Mouse (Mus musculus): ENCODE results near the gene Capn11. TPM values are rescaled to one million over a fixed set of nuclear protein-coding genes. Genes with fewer than 3 reads are reported as not detected.

Gene Capn11
- polyA plus RNA-seq (2014; fragmentation: Illumina TruSeq; extraction: RNeasy Lipid Tissue Mini Kit (QIAGEN cat#74804); ENCODE audit: low read depth, low replicate concordance) = 1.1 TPM

GRCm38 (mm10) chr17:45659225-45659624 is at the start of gene Capn11:
Capn11 (minus strand) TSS chr17:45659325.

GRCm38 (mm10) chr17:45686716-45687115 is 27.6 kb upstream of the Capn11 start, which contains the start of gene Tmem63b:
Tmem63b (minus strand) TSS chr17:45686905.

GRCm38 (mm10) chr17:45686093-45686619 is 27.0 kb upstream of the Capn11 start, which contains the start of gene Mrpl14:
Mrpl14 (plus strand) TSS chr17:45686322.

GRCm38 (mm10) chr17:45601877-45602304 is 57.2 kb downstream of the Capn11 start, which contains the start of gene Mymx:
Mymx (minus strand) TSS chr17:45602102.

GRCm38 (mm10) chr17:45599446-45600242 is 59.5 kb downstream of the Capn11 start, which contains the start of gene Slc29a1:
Slc29a1 (minus strand) TSS chr17:45599606.

Other genes with a start within 250 kb of the Capn11 start
- 72.6 TPM for gene Cdc5l, start 225.6 kb downstream of the Capn11 start, polyA plus RNA-seq (2014; fragmentation: Illumina TruSeq; extraction: RNeasy Lipid Tissue Mini Kit (QIAGEN cat#74804); ENCODE audit: low read depth, low replicate concordance)
- not detected for gene Spats1, start 183.9 kb downstream of the Capn11 start, polyA plus RNA-seq (2014; fragmentation: Illumina TruSeq; extraction: RNeasy Lipid Tissue Mini Kit (QIAGEN cat#74804); ENCODE audit: low read depth, low replicate concordance)
- gene Aars2, start 152.5 kb downstream of the Capn11 start, polyA plus RNA-seq (2014; fragmentation: Illumina TruSeq; extraction: RNeasy Lipid Tissue Mini Kit (QIAGEN cat#74804); ENCODE audit: low read depth, low replicate concordance) = 0.47 TPM
- not detected for gene Tcte1, start 135.9 kb downstream of the Capn11 start, polyA plus RNA-seq (2014; fragmentation: Illumina TruSeq; extraction: RNeasy Lipid Tissue Mini Kit (QIAGEN cat#74804); ENCODE audit: low read depth, low replicate concordance)
- gene Tmem151b, start 109.6 kb downstream of the Capn11 start, polyA plus RNA-seq (2014; fragmentation: Illumina TruSeq; extraction: RNeasy Lipid Tissue Mini Kit (QIAGEN cat#74804); ENCODE audit: low read depth, low replicate concordance) = 0.09 TPM
- 1.4 TPM for gene Nfkbie, start 103.6 kb downstream of the Capn11 start, polyA plus RNA-seq (2014; fragmentation: Illumina TruSeq; extraction: RNeasy Lipid Tissue Mini Kit (QIAGEN cat#74804); ENCODE audit: low read depth, low replicate concordance)
- gene Slc35b2, start 95.5 kb downstream of the Capn11 start, polyA plus RNA-seq (2014; fragmentation: Illumina TruSeq; extraction: RNeasy Lipid Tissue Mini Kit (QIAGEN cat#74804); ENCODE audit: low read depth, low replicate concordance) = 4.6 TPM
- 1,214 TPM for gene Hsp90ab1, start 86.1 kb downstream of the Capn11 start, polyA plus RNA-seq (2014; fragmentation: Illumina TruSeq; extraction: RNeasy Lipid Tissue Mini Kit (QIAGEN cat#74804); ENCODE audit: low read depth, low replicate concordance)
- 3.8 TPM for gene Slc29a1, start 59.7 kb downstream of the Capn11 start, polyA plus RNA-seq (2014; fragmentation: Illumina TruSeq; extraction: RNeasy Lipid Tissue Mini Kit (QIAGEN cat#74804); ENCODE audit: low read depth, low replicate concordance)
- not detected for gene Mymx, start 57.2 kb downstream of the Capn11 start, polyA plus RNA-seq (2014; fragmentation: Illumina TruSeq; extraction: RNeasy Lipid Tissue Mini Kit (QIAGEN cat#74804); ENCODE audit: low read depth, low replicate concordance)
- not detected for gene Mrpl14, start 27.0 kb upstream of the Capn11 start, polyA plus RNA-seq (2014; fragmentation: Illumina TruSeq; extraction: RNeasy Lipid Tissue Mini Kit (QIAGEN cat#74804); ENCODE audit: low read depth, low replicate concordance)
- gene Tmem63b, start 27.6 kb upstream of the Capn11 start, polyA plus RNA-seq (2014; fragmentation: Illumina TruSeq; extraction: RNeasy Lipid Tissue Mini Kit (QIAGEN cat#74804); ENCODE audit: low read depth, low replicate concordance) = 14.0 TPM
- gene 1600014C23Rik, start 74.5 kb upstream of the Capn11 start, polyA plus RNA-seq (2014; fragmentation: Illumina TruSeq; extraction: RNeasy Lipid Tissue Mini Kit (QIAGEN cat#74804); ENCODE audit: low read depth, low replicate concordance) = not detected

Data from sigmoid colon, adult 10 weeks (tissue).